Mouse (Mus musculus) liver, embryonic 14.5 days (tissue): Measurements from ENCODE around the gene Ccdc63. TPM values are rescaled to one million over a fixed set of nuclear protein-coding genes. Genes with fewer than 3 reads are reported as not detected.

ENCODE experiments used
- ATAC-seq: fragments of 200-750 bp; cut with Nextera tagmentation; 2 replicates; pipeline ENCODE4 v1.8.0; 2017; ENCODE audit warnings: moderate number of reproducible peaks, mild to moderate bottlenecking, moderate library complexity; ENCODE audit not compliant: insufficient read depth
- DNase-seq, 3 experiments: peaks; one replicate each; pipeline ENCODE4 v3.0.0-alpha.2; 2012 to 2013; ENCODE audit warnings: low read depth in 3 of 3, low spot score in 3 of 3
- H3K27ac ChIP-seq: fragments of 300-500 bp; sonication (generic); 2 replicates; pipeline ENCODE4 v1.5.1; 2014; ENCODE audit warnings: moderate library complexity, mild to moderate bottlenecking, control low read depth, inconsistent platforms
- H3K27me3 ChIP-seq: fragments of 300-500 bp; sonication (generic); 2 replicates; pipeline ENCODE4 v1.6.1; 2014; ENCODE audit warnings: mild to moderate bottlenecking, low read length, moderate library complexity; ENCODE audit not compliant: control insufficient read depth, insufficient read depth
- H3K36me3 ChIP-seq: fragments of 300-500 bp; sonication (generic); replicated peaks from 2 replicates; pipeline ENCODE4 v1.6.1; 2014; ENCODE audit warnings: low read depth; ENCODE audit not compliant: control insufficient read depth, insufficient read depth
- H3K4me1 ChIP-seq, 2 experiments: fragments of 200-500 bp in 1 of 2; fragments of 300-500 bp in 1 of 2; sonication (generic) in 1 of 2; replicated peaks; 2 replicates each; pipeline ENCODE4 v1.6.1; 2012 to 2014; ENCODE audit warnings: antibody characterized with exemption in 1 of 2, inconsistent platforms in 1 of 2, low read length in 1 of 2; ENCODE audit not compliant: control insufficient read depth in 2 of 2, insufficient read depth in 2 of 2
- H3K4me2 ChIP-seq: fragments of 300-500 bp; sonication (generic); 2 replicates; pipeline ENCODE4 v1.6.1; 2014; ENCODE audit warnings: low read depth, mild to moderate bottlenecking, control low read depth, moderate library complexity
- H3K4me3 ChIP-seq, 2 experiments: fragments of 200-500 bp in 1 of 2; fragments of 300-500 bp in 1 of 2; sonication (generic) in 1 of 2; 2 replicates each; pipeline ENCODE4 v1.5.1; 2012 to 2014; ENCODE audit warnings: low read depth in 2 of 2, low read length in 2 of 2, mild to moderate bottlenecking in 2 of 2, control low read depth in 1 of 2, inconsistent platforms in 1 of 2, moderate library complexity in 1 of 2; ENCODE audit not compliant: insufficient read depth in 1 of 2
- H3K9ac ChIP-seq: fragments of 300-500 bp; sonication (generic); replicated peaks from 2 replicates; pipeline ENCODE4 v1.6.1; 2014; ENCODE audit warnings: mild to moderate bottlenecking, control low read depth, moderate library complexity
- H3K9me3 ChIP-seq: fragments of 300-500 bp; sonication (generic); 2 replicates; pipeline ENCODE4 v1.6.1; 2016; ENCODE audit warnings: low read length, mixed read lengths; ENCODE audit not compliant: control insufficient read depth
- CTCF ChIP-seq: IDR thresholded peaks from 2 replicates; pipeline ENCODE4 v1.5.1; 2016; ENCODE audit warnings: antibody characterized with exemption, low read depth, control low read depth
- EP300 ChIP-seq: IDR thresholded peaks from 2 replicates; pipeline ENCODE4 v1.6.1; 2016; ENCODE audit warnings: antibody characterized with exemption, low read depth
- WGBS: fragments of 180-500 bp; shearing (Covaris S2); extraction: QIAGEN DNeasy Blood & Tissue Kit; methylation state at CpG from one replicate; pipeline ENCODE4 v1.1.7; 2014; ENCODE audit not compliant: insufficient replicate concordance; 5-methylcytosine and 5-hydroxymethylcytosine counted together
- polyA plus RNA-seq, 2 experiments: library from polyadenylated mRNA; depleted of rRNA in 1 of 2; stranded (reverse) in 1 of 2; unstranded in 1 of 2; fragments of >200 nt; fragmentation: Nextera tagmentation in 1 of 2; extraction: Ambion mirVana in 1 of 2; gene quantifications; 2 replicates each; pipeline versions ENCODE4 v1.2.1 to v1.2.3; 2012 to 2014

Gene Ccdc63
- polyA plus RNA-seq, 2 experiments = 0.13 TPM; not detected in 1

DNA sequence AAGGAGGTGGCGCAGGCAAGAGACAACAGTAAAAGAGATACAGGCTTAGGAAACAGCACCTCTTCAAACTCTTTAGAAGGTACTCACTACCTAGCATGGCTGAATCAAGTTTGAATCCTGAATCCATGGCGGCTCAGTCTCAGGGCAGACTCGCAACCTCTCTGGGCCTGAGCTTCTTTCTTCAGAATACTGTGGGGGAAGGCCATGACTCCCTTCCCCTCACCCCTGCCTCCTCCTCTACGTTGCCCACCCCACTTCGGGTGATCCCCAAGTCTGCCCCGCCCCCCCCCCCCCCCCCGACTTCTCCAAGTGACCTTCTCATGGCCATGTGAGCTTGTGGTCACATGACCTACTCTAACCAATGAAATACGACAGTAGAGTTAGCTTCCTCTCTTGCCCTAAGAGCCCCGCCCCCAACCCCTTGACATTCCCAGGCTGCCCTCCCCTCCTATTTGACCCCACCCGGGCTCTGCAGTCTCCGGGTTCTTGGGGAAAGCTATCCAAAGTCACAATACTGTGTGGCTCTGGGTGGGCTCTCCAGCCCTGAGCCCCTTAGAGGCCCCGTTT, 79.8 kb downstream of the Ccdc63 start:
- Histone ChIP-seq H3K27me3 (no peaks in the 10 kb centered on the region), H3K9ac (no peak overlapping the region), H3K9me3 (no peaks in the 10 kb centered on the region), H3K4me3 (no peak overlapping the region), H3K4me2 (no peak overlapping the region), H3K36me3 (no peaks in the 10 kb centered on the region), H3K4me1 (no peaks in the 10 kb centered on the region; a peak in 1 of 4 replicates), H3K27ac (no peak overlapping the region)
- no peak for ATAC-seq
- DNase-seq = no peak
- WGBS = 23% methylated on average over 10 of the region's 12 CpGs
- no peak for TF ChIP-seq CTCF
- TF ChIP-seq EP300 = no peak

GRCm38 (mm10) chr5:122059060-122060017, 81.3 kb downstream of the Ccdc63 start:
- ATAC-seq = no peak
- H3K9ac ChIP-seq = no peak overlapping the region
- 21% methylated on average over 39 of the region's 39 CpGs for WGBS

More at GRCm38 (mm10) chr5:122059060-122060017, 81.3 kb downstream of the Ccdc63 start:
- H3K4me3 ChIP-seq = 0 out of 4 replicates have a peak overlapping the region, but pooled peaks of 1 of the 2 experiments have one; percentile 11
- no peak for DNase-seq
- H3K27ac ChIP-seq = no peak overlapping the region
- H3K4me1 ChIP-seq = no peaks in the 10 kb centered on the region; a peak in 1 of 4 replicates
- H3K27me3 ChIP-seq = no peaks in the 10 kb centered on the region
- H3K9me3 ChIP-seq = no peaks in the 10 kb centered on the region
- TF ChIP-seq EP300 (no peak), CTCF (peak; percentile 84)
- peak overlapping the region; percentile 54 for H3K4me2 ChIP-seq
- H3K36me3 ChIP-seq = no peaks in the 10 kb centered on the region

Other genes with a start within 250 kb of the Ccdc63 start
- gene Cux2, start 90.7 kb downstream of the Ccdc63 start, polyA plus RNA-seq (2012; rRNA removed) = 1.4 and 1.6 TPM in 2 replicates
- 1.0 and 1.2 TPM in 2 replicates for gene Cux2, start 90.7 kb downstream of the Ccdc63 start, polyA plus RNA-seq (2014; fragmentation: Nextera tagmentation; extraction: Ambion mirVana)
- gene Myl2, start 39.9 kb downstream of the Ccdc63 start, polyA plus RNA-seq (2012; rRNA removed) = 0.10 TPM in 1 of 2 replicates, not detected in the other
- gene Myl2, start 39.9 kb downstream of the Ccdc63 start, polyA plus RNA-seq (2014; fragmentation: Nextera tagmentation; extraction: Ambion mirVana) = not detected in 2 replicates
- gene Ppp1cc, start 17.5 kb upstream of the Ccdc63 start, polyA plus RNA-seq (2012; rRNA removed) = 84.5 and 119 TPM in 2 replicates
- gene Ppp1cc, start 17.5 kb upstream of the Ccdc63 start, polyA plus RNA-seq (2014; fragmentation: Nextera tagmentation; extraction: Ambion mirVana) = 139 and 165 TPM in 2 replicates
- gene Hvcn1, start 66.0 kb upstream of the Ccdc63 start, polyA plus RNA-seq (2012; rRNA removed) = 1.2 and 1.3 TPM in 2 replicates
- gene Hvcn1, start 66.0 kb upstream of the Ccdc63 start, polyA plus RNA-seq (2014; fragmentation: Nextera tagmentation; extraction: Ambion mirVana) = 1.5 and 1.6 TPM in 2 replicates
- 1.7 and 2.0 TPM in 2 replicates for gene Tctn1, start 123.6 kb upstream of the Ccdc63 start, polyA plus RNA-seq (2012; rRNA removed)
- gene Tctn1, start 123.6 kb upstream of the Ccdc63 start, polyA plus RNA-seq (2014; fragmentation: Nextera tagmentation; extraction: Ambion mirVana) = 0.50 and 0.58 TPM in 2 replicates
- gene Pptc7, start 143.5 kb upstream of the Ccdc63 start, polyA plus RNA-seq (2012; rRNA removed) = 3.5 and 3.6 TPM in 2 replicates
- 2.7 and 2.9 TPM in 2 replicates for gene Pptc7, start 143.5 kb upstream of the Ccdc63 start, polyA plus RNA-seq (2014; fragmentation: Nextera tagmentation; extraction: Ambion mirVana)
- 1.8 and 2.3 TPM in 2 replicates for gene Rad9b, start 213.4 kb upstream of the Ccdc63 start, polyA plus RNA-seq (2012; rRNA removed)
- gene Rad9b, start 213.4 kb upstream of the Ccdc63 start, polyA plus RNA-seq (2014; fragmentation: Nextera tagmentation; extraction: Ambion mirVana) = 2.5 and 2.7 TPM in 2 replicates
- gene Vps29, start 213.5 kb upstream of the Ccdc63 start, polyA plus RNA-seq (2012; rRNA removed) = 35.2 and 48.1 TPM in 2 replicates
- 125 and 130 TPM in 2 replicates for gene Vps29, start 213.5 kb upstream of the Ccdc63 start, polyA plus RNA-seq (2014; fragmentation: Nextera tagmentation; extraction: Ambion mirVana)
- gene Gpn3, start 231.1 kb upstream of the Ccdc63 start, polyA plus RNA-seq (2012; rRNA removed) = 27.6 and 40.8 TPM in 2 replicates
- gene Gpn3, start 231.1 kb upstream of the Ccdc63 start, polyA plus RNA-seq (2014; fragmentation: Nextera tagmentation; extraction: Ambion mirVana) = 60.5 and 63.9 TPM in 2 replicates
- gene Fam216a, start 231.5 kb upstream of the Ccdc63 start, polyA plus RNA-seq (2012; rRNA removed) = 14.1 and 18.1 TPM in 2 replicates
- gene Fam216a, start 231.5 kb upstream of the Ccdc63 start, polyA plus RNA-seq (2014; fragmentation: Nextera tagmentation; extraction: Ambion mirVana) = 17.1 and 23.0 TPM in 2 replicates